ENCODE assay signal across 9 mouse cellular contexts in genomic region chr13:116708456-116708780, GRCm38 (mm10).
DNase-seq lines count a peak whose midpoint lies in the region; ATAC-seq and TF ChIP-seq lines count a peak whose summit lies in the region.
"Had no signal": no experiment of that assay in that cellular context is flagged by ENCODE, and none has a peak within 500 bp of the region (broad histone marks: within the 10 kb centered on the region; RNA-seq: fewer than 3 reads in every experiment).

No protein-coding gene starts in this region.

- no peak for TF ChIP-seq CTCF in hindbrain, postnatal 0 days (IDR thresholded peaks at IDR 0.05; ENCODE audit: low read depth)

- no peak overlapping the region for H3K9ac ChIP-seq in hindbrain, postnatal 0 days (replicated peaks; ENCODE audit: low read length)
- no peak overlapping the region for H3K9ac ChIP-seq in embryonic facial prominence, embryonic 12.5 days
- 0 out of 2 replicates have a peak overlapping the region, but pooled peaks have one; percentile 41 for H3K9ac ChIP-seq in forebrain, embryonic 13.5 days
- H3K9ac ChIP-seq in midbrain, embryonic 15.5 days: no peak overlapping the region
- H3K9ac ChIP-seq: liver, embryonic 15.5 days had no signal

- H3K4me1 ChIP-seq in hindbrain, embryonic 10.5 days (replicated peaks): peaks cover 60% of the 10 kb centered on the region
- no peaks in the 10 kb centered on the region for H3K4me1 ChIP-seq in hindbrain, postnatal 0 days (ENCODE audit: insufficient read depth, low read length)
- peaks cover 13% of the 10 kb centered on the region for H3K4me1 ChIP-seq in embryonic facial prominence, embryonic 12.5 days
- H3K4me1 ChIP-seq in forebrain, embryonic 13.5 days: peaks cover 48% of the 10 kb centered on the region
- H3K4me1 ChIP-seq in midbrain, embryonic 15.5 days: peaks cover 17% of the 10 kb centered on the region
- H3K4me1 ChIP-seq: liver, embryonic 15.5 days had no signal

- peaks cover 94% of the 10 kb centered on the region for H3K27me3 ChIP-seq in hindbrain, embryonic 10.5 days (ENCODE audit: insufficient read depth, poor library complexity, severe bottlenecking)
- H3K27me3 ChIP-seq in hindbrain, postnatal 0 days (ENCODE audit: insufficient read depth, low read length): peaks cover 77% of the 10 kb centered on the region
- peaks cover 57% of the 10 kb centered on the region for H3K27me3 ChIP-seq in embryonic facial prominence, embryonic 12.5 days
- peaks cover 73% of the 10 kb centered on the region for H3K27me3 ChIP-seq in forebrain, embryonic 13.5 days
- H3K27me3 ChIP-seq in midbrain, embryonic 15.5 days (replicated peaks): peaks cover 68% of the 10 kb centered on the region

- H3K4me3 ChIP-seq in hindbrain, embryonic 10.5 days: peak overlapping the region; percentile 40
- H3K4me3 ChIP-seq in hindbrain, postnatal 0 days (ENCODE audit: low read length): no peak overlapping the region
- no peak overlapping the region; the same call in 1 of the 2 replicates for H3K4me3 ChIP-seq in embryonic facial prominence, embryonic 12.5 days
- peak overlapping the region; percentile 43 for H3K4me3 ChIP-seq in forebrain, embryonic 13.5 days
- no peak overlapping the region for H3K4me3 ChIP-seq in midbrain, embryonic 15.5 days
- H3K4me3 ChIP-seq: liver, embryonic 15.5 days had no signal

- no peaks in the 10 kb centered on the region for H3K36me3 ChIP-seq in hindbrain, embryonic 10.5 days
- no peaks in the 10 kb centered on the region for H3K36me3 ChIP-seq in hindbrain, postnatal 0 days (ENCODE audit: insufficient read depth, low read length)
- H3K36me3 ChIP-seq in embryonic facial prominence, embryonic 12.5 days: no peaks in the 10 kb centered on the region
- no peaks in the 10 kb centered on the region for H3K36me3 ChIP-seq in forebrain, embryonic 13.5 days (ENCODE audit: poor library complexity, severe bottlenecking)
- no peaks in the 10 kb centered on the region for H3K36me3 ChIP-seq in midbrain, embryonic 15.5 days (replicated peaks)
- H3K36me3 ChIP-seq: liver, embryonic 15.5 days had no signal

- under 1% methylated on average over 7 of the region's 7 CpGs for WGBS in hindbrain, embryonic 10.5 days
- WGBS in hindbrain, postnatal 0 days: 2% methylated on average over 7 of the region's 7 CpGs
- WGBS in embryonic facial prominence, embryonic 12.5 days: 1% methylated on average over 7 of the region's 7 CpGs
- WGBS in forebrain, embryonic 13.5 days: 1% methylated on average over 7 of the region's 7 CpGs
- WGBS in midbrain, embryonic 15.5 days: 1% methylated on average over 7 of the region's 7 CpGs

- H3K4me2 ChIP-seq in hindbrain, postnatal 0 days (ENCODE audit: low read depth, low read length): no peak overlapping the region
- H3K4me2 ChIP-seq in embryonic facial prominence, embryonic 12.5 days (replicated peaks): peak overlapping the region; percentile 35
- H3K4me2 ChIP-seq in forebrain, embryonic 13.5 days: peak overlapping the region; percentile 67
- H3K4me2 ChIP-seq in midbrain, embryonic 15.5 days: peak overlapping the region; percentile 4; the same call in 1 of the 2 replicates
- H3K4me2 ChIP-seq: liver, embryonic 15.5 days had no signal

- no peak for ATAC-seq in hindbrain, postnatal 0 days
- ATAC-seq in embryonic facial prominence, embryonic 12.5 days (ENCODE audit: insufficient number of reproducible peaks, insufficient read depth, low FRiP score, low TSS enrichment): no peak
- no peak for ATAC-seq in forebrain, embryonic 13.5 days
- ATAC-seq in midbrain, embryonic 15.5 days (replicated peaks): no peak
- no peak for ATAC-seq in megakaryocyte progenitor cell, adult 5-6 weeks (replicated peaks; ENCODE audit: poor library complexity)

- H3K27ac ChIP-seq in hindbrain, embryonic 10.5 days: peak overlapping the region; percentile 72; the same call in 1 of the 2 replicates
- H3K27ac ChIP-seq in hindbrain, postnatal 0 days: no peak overlapping the region
- no peak overlapping the region for H3K27ac ChIP-seq in embryonic facial prominence, embryonic 12.5 days
- peak overlapping the region; percentile 66 for H3K27ac ChIP-seq in forebrain, embryonic 13.5 days
- no peak overlapping the region for H3K27ac ChIP-seq in midbrain, embryonic 15.5 days
- H3K27ac ChIP-seq: liver, embryonic 15.5 days had no signal

- no peaks in the 10 kb centered on the region for H3K9me3 ChIP-seq in hindbrain, embryonic 10.5 days
- H3K9me3 ChIP-seq in hindbrain, postnatal 0 days (ENCODE audit: low read length): no peaks in the 10 kb centered on the region
- no peaks in the 10 kb centered on the region for H3K9me3 ChIP-seq in embryonic facial prominence, embryonic 12.5 days
- H3K9me3 ChIP-seq in forebrain, embryonic 13.5 days (replicated peaks): no peaks in the 10 kb centered on the region
- H3K9me3 ChIP-seq in midbrain, embryonic 15.5 days: no peaks in the 10 kb centered on the region
- H3K9me3 ChIP-seq: liver, embryonic 15.5 days had no signal

- no peak for DNase-seq in hindbrain, embryonic 10.5 days (ENCODE audit: low spot score)
- DNase-seq in hindbrain, postnatal 0 days (ENCODE audit: low spot score): no peak
- DNase-seq in left cerebral cortex, adult 18-20 months (ENCODE audit: low spot score in 2 of 2): no peak
- DNase-seq: kidney, adult 11 months had no signal

Comparison
In these comparisons a context has a peak if more than half of its experiments do, and no peak if none do; other contexts are left out.
1. H3K27ac ChIP-seq: peak in hindbrain, embryonic 10.5 days (single experiment) and forebrain, embryonic 13.5 days (single experiment); none in hindbrain, postnatal 0 days (single experiment), embryonic facial prominence, embryonic 12.5 days (single experiment) and midbrain, embryonic 15.5 days (single experiment).
2. H3K4me3 ChIP-seq: peak in hindbrain, embryonic 10.5 days (single experiment) and forebrain, embryonic 13.5 days (single experiment); none in hindbrain, postnatal 0 days (single experiment), embryonic facial prominence, embryonic 12.5 days (single experiment) and midbrain, embryonic 15.5 days (single experiment).